Mouse (Mus musculus) left cerebral cortex, postnatal 14 days (tissue): Measurements from ENCODE around the gene Tiprl. TPM values are rescaled to one million over a fixed set of nuclear protein-coding genes. Genes with fewer than 3 reads are reported as not detected.
A peak's percentile ranks its signal among the peaks of the same experiment; 100 is the strongest.

Source experiments
- DNase-seq, 2 experiments: peaks; one replicate each; pipeline ENCODE4 v3.0.0; 2021 to 2022; ENCODE audit warnings: low spot score in 2 of 2, mixed read lengths in 1 of 2
- intact Hi-C: fragments of 180-260 bp; cut with DNase I; formaldehyde crosslinking; loops from one replicate; pipeline ENCODE4 v1.15.1; 2025
- long read RNA-seq, 2 experiments: library from polyadenylated mRNA; stranded (forward); transcript quantifications; one replicate each; pipeline ENCODE4 v2.0.0; 2021
- total RNA-seq, 2 experiments: library from RNA; stranded (reverse); gene quantifications; 2 replicates each; pipeline ENCODE4 v1.2.3; 2021

The Tiprl gene
- total RNA-seq: 10 to 100 TPM; 65.1 to 67.6 TPM
- long read RNA-seq, experiment 1, full-length matches to known transcripts: 102 of 121 reads
- long read RNA-seq, experiment 1, partial matches to known transcripts: 0 of 121 reads
- long read RNA-seq, experiment 1, other reads (novel, unspliced or antisense): 19 of 121 reads
- long read RNA-seq, experiment 2, full-length matches to known transcripts: 78 of 95 reads
- long read RNA-seq, experiment 2, partial matches to known transcripts: 2 of 95 reads
- long read RNA-seq, experiment 2, other reads (novel, unspliced or antisense): 15 of 95 reads

DNA sequence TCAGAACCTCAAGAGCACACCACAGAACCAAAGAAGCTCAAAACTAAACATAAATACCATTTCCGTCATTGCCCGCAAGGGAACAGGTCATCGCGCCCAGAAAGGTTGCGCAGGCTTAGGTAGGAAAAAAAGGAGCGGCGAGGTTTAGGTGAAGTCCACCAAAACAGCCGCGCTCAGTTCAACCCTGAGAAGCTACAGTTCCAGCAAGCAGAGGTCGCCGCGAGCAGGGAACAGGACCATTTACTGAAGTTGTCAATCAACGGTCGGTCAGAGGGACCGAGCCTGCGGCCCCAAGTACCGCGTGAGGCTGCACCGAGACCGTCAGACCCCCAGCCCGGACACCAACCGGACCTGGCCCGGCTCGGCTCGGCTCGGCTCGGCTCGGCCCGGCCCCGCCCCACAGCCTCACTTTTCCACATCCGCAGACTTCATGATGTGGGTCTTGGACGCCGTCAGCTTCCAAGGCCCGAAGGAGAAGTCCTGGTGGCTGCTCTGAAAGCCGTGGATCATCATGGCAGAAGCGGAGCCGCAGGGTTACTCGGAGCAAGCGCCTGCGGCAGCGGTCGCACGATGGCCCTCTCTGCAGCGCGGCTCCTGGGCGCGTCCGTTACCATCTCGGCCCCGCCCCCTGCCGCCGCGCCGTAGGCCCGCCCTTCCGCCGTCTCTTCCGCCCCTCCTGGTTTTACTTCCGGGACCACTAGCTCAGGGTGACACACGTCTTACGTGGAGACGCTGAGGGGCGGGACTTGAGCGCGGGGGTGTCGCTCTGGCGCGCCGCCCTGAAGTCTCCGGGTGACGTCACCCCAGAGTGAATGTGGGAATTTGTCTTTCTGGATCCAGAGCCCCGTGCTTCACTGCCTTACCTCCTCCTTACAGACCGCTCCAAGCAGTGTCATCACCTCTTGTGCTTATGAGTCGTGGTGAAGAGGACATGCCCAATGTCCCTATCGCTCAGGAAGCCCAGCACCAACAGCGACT lies at the start of gene Tiprl:
Tiprl (minus strand) TSS at position 676 of the 978 bp plus-strand sequence.
- intact Hi-C loops: loop anchor here (5.0 to 10.0 kb wide), 2 partner anchors 86 to 218 kb away; no protein-coding TSS in a partner anchor
- DNase-seq: peak; percentile 98

- no peak for DNase-seq
- intact Hi-C loops: no loop called here
Observed at GRCm38 (mm10) chr1:165284096-165284495, 47.3 kb upstream of the Tiprl start.

- intact Hi-C loops: no loop called here
- DNase-seq: no peak
Observed at GRCm38 (mm10) chr1:165282967-165283345, 46.2 kb upstream of the Tiprl start.

DNA sequence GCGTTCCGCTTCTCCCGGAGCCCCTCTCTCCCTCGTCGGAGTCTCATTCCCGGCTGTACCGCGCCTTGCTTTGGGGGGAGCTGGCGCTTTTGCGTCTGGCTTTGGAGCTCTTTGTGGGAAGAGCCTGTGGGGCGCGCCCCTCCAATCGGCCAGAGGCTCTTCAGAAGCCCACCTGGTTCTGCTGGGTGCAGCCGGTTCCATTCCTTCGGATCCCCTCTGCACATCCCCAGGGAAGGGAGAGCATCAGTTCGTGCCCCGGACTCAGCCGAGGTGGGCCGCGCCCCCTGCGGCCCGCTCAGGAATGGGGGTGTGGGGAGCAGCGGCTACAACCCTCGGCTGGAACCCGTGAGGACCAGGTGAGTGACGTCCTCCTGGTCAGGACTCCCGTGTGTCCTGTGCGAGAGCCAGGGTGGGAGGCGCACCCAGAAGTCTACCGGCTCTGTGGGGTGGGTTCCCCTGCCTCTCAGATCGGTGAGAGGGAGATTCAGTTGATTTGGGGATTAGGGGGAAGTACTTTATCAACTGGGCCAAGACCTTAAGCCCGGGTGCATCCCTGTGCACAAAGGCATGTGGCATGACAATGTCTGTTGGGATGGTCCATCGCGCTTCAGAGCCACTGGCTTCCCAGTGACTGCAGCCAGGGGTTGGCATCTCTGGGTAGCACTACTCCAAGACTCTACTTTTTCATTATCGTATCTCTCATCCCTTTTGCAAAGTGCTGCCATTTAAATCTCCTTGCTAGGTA lies 45.6 kb upstream of the Tiprl start:
- no peak for DNase-seq
- intact Hi-C loops: no loop called here

GRCm38 (mm10) chr1:165281351-165282221 lies 44.8 kb upstream of the Tiprl start:
- intact Hi-C loops: no loop called here
- DNase-seq: peak in 1 of 2 experiments; percentile 46

- intact Hi-C loops: no loop called here
- DNase-seq: no peak
Observed at GRCm38 (mm10) chr1:165280741-165281140, 43.9 kb upstream of the Tiprl start.

GRCm38 (mm10) chr1:165274946-165275345 lies 38.1 kb upstream of the Tiprl start:
- DNase-seq: no peak

GRCm38 (mm10) chr1:165252027-165252671 lies 15.4 kb upstream of the Tiprl start:
- DNase-seq: peak in 1 of 2 experiments; percentile 34
- intact Hi-C loops: loop anchor here (5.0 kb wide), 1 partner anchor 60 kb away; no protein-coding TSS in a partner anchor

More at GRCm38 (mm10) chr1:165274946-165275345, 38.1 kb upstream of the Tiprl start:
- intact Hi-C loops: no loop called here

GRCm38 (mm10) chr1:165250546-165250945 lies 13.8 kb upstream of the Tiprl start:
- intact Hi-C loops: loop anchor here (5.0 kb wide), 1 partner anchor 62 kb away; no protein-coding TSS in a partner anchor

DNA sequence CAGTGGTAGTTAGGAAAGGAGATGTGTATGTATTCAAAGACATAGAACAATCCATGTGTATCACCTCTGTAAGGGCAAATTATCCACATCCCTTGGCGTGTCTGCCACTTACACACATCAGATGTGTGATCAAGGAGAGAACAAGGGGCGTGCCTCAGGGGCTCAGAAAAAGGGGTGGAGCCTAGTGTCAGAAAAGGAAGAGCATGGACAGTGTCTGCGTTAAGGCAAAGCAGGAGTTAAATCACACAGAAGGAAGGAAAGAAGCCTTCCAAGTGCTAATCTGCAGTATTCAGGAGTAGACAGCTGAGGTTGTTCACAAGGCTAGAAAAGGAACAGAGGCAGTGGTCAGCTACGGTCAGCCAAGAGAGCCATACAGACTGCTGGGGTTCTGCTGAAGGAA lies 12.0 kb upstream of the Tiprl start:
- intact Hi-C loops: no loop called here
- DNase-seq: no peak

More at GRCm38 (mm10) chr1:165250546-165250945, 13.8 kb upstream of the Tiprl start:
- DNase-seq: no peak

DNA sequence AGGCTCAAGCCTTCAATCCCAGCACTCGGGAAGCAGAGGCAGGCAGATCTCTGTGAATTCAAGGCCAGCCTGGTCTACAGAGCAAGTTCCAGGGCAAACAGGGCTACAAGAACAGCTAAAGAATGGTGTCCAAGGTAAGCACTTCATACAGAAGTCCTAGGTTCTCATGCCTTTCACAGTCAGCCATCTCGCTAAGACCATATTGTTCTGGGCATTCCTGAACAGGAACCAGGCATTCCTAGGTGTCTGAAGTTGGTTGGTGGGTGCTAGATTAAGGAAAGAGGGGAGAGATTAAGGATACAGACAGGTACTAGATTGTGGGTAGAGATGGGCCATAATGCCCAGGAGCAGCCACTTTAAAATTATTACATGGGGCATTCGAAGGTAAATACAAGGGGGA lies 11.0 kb upstream of the Tiprl start:
- intact Hi-C loops: no loop called here
- no peak for DNase-seq

- DNase-seq: no peak
- intact Hi-C loops: no loop called here
Observed at GRCm38 (mm10) chr1:165247085-165247484, 10.3 kb upstream of the Tiprl start.

DNA sequence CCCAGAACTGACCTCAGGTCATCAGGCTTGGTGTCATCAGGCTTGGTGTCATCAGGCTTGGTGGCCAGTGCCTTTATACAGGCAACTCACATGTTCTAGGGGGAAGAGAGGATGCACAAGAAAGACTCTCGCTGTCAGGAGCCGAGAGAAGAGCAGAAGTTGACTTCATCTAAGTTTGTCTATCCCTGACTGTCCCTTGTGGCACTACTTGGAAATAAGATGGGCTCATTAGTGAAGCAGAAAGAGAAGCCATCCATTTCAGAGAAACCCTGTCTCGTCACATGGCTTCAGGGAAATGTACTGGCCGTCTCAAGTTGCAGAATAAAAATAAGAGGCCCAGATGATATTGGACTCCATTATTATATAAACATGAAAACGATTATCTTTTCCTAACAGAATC lies 9.8 kb upstream of the Tiprl start:
- DNase-seq: no peak
- intact Hi-C loops: no loop called here

GRCm38 (mm10) chr1:165235846-165236245 lies 950 bp downstream of the Tiprl start:
- DNase-seq: no peak
- intact Hi-C loops: loop anchor here (5.0 to 10.0 kb wide), 2 partner anchors 86 to 219 kb away; no protein-coding TSS in a partner anchor

- intact Hi-C loops: loop anchor here (10.0 kb wide), 1 partner anchor 221 kb away; no protein-coding TSS in a partner anchor
- DNase-seq: no peak
Observed at GRCm38 (mm10) chr1:165233806-165234205, 3.0 kb downstream of the Tiprl start.

DNA sequence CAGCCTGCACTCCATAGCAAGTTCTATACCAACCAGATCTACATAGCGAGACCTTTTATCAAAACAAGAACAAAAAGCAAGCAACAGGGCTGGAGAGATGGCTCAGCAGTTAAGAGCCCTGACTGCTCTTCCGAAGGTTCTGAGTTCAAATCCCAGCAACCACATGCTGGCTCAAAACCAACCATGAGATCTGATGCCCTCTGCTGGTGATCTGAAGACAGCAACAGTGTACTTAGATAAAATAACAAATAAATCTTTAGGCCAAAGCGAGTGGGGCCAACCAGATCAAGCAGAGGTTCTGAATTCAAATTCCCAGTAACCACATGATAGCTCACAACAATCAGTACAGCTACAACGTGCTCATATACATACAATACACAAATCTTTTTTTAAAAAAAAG lies 6.1 kb downstream of the Tiprl start:
- intact Hi-C loops: loop anchor here (10.0 kb wide), 1 partner anchor 224 kb away; no protein-coding TSS in a partner anchor
- no peak for DNase-seq

DNA sequence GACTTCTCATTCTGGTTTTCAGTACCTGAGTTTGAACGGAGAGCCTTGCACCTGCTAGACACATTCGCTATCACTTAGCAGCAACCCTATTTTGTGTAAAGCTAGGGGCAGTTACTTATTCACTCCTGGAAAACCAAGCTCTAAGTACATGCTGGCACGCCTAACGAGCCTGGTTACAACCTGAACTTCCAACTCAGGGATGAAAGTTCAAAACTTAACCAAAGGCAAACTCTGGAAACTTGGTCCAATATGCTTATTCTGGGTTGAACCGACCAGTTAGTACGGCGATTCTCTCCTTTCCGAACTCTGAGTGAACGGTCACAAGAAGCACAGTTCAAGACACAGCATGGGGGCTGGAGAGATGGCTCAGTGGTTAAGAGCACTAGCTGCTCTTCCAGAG lies 7.2 kb downstream of the Tiprl start:
- intact Hi-C loops: no loop called here
- no peak for DNase-seq

- intact Hi-C loops: no loop called here
Observed at GRCm38 (mm10) chr1:165217023-165217589, 19.7 kb downstream of the Tiprl start.

More at GRCm38 (mm10) chr1:165217023-165217589, 19.7 kb downstream of the Tiprl start:
- DNase-seq: no peak
